Mouse (Mus musculus): Measurements from ENCODE around the gene C1qtnf6. TPM values are rescaled to one million over a fixed set of nuclear protein-coding genes. Genes with fewer than 3 reads are reported as not detected.

The C1qtnf6 gene
- total and polyA plus RNA-seq, 3 experiments, result 14.1 to 20.8 (median 17.0) TPM

- H3K79me2 ChIP-seq (replicated peaks; ENCODE audit: control insufficient read depth, insufficient read depth, low read length), result no peaks in the 10 kb centered on the region
- no peak for TF ChIP-seq CTCF (IDR thresholded peaks at IDR 0.05)
- TF ChIP-seq POLR2A (IDR thresholded peaks at IDR 0.05; ENCODE audit: insufficient read depth, low read depth, low read length), result no peak
- TF ChIP-seq EP300 (IDR thresholded peaks at IDR 0.05; ENCODE audit: insufficient read depth, low read depth, low read length), result no peak
- no peak for DNase-seq
- H3K4me3 ChIP-seq, result no peak overlapping the region
- no peaks in the 10 kb centered on the region for H3K27me3 ChIP-seq (ENCODE audit: control insufficient read depth, insufficient read depth, low read length)
- H3K27ac ChIP-seq, result no peak overlapping the region
- H3K36me3 ChIP-seq (ENCODE audit: control insufficient read depth, insufficient read depth, low read length), result no peaks in the 10 kb centered on the region
- WGBS, result 60% methylated on average over 4 of the region's 4 CpGs
- no peak overlapping the region for H3K9ac ChIP-seq (ENCODE audit: low read depth, low read length)
- intact Hi-C loops (cut with DNase I), result no loop called here
- H3K4me1 ChIP-seq (ENCODE audit: control insufficient read depth, insufficient read depth, low read length), result no peaks in the 10 kb centered on the region
Measured at GRCm38 (mm10) chr15:78487066-78487465, 44.1 kb downstream of the C1qtnf6 start.

- no peak for TF ChIP-seq POLR2A (IDR thresholded peaks at IDR 0.05; ENCODE audit: insufficient read depth, low read depth, low read length)
- no peak for TF ChIP-seq CTCF (IDR thresholded peaks at IDR 0.05)
- TF ChIP-seq EP300 (IDR thresholded peaks at IDR 0.05; ENCODE audit: insufficient read depth, low read depth, low read length), result no peak
- intact Hi-C loops (cut with DNase I), result no loop called here
Measured at GRCm38 (mm10) chr15:78486564-78486963, 44.7 kb downstream of the C1qtnf6 start.

GRCm38 (mm10) chr15:78483311-78483710 lies 47.9 kb downstream of the C1qtnf6 start:
- 75% methylated on average over 4 of the region's 4 CpGs for WGBS
- Histone ChIP-seq H3K27ac (no peak overlapping the region), H3K79me2 (replicated peaks; ENCODE audit: control insufficient read depth, insufficient read depth, low read length) (no peaks in the 10 kb centered on the region), H3K4me3 (no peak overlapping the region), H3K4me1 (ENCODE audit: control insufficient read depth, insufficient read depth, low read length) (no peaks in the 10 kb centered on the region), H3K27me3 (ENCODE audit: control insufficient read depth, insufficient read depth, low read length) (no peaks in the 10 kb centered on the region), H3K36me3 (ENCODE audit: control insufficient read depth, insufficient read depth, low read length) (no peaks in the 10 kb centered on the region), H3K9ac (ENCODE audit: low read depth, low read length) (no peak overlapping the region)
- no peak for TF ChIP-seq EP300 (IDR thresholded peaks at IDR 0.05; ENCODE audit: insufficient read depth, low read depth, low read length)
- no peak for TF ChIP-seq CTCF (IDR thresholded peaks at IDR 0.05)
- no peak for TF ChIP-seq POLR2A (IDR thresholded peaks at IDR 0.05; ENCODE audit: insufficient read depth, low read depth, low read length)
- DNase-seq, result no peak
- intact Hi-C loops (cut with DNase I), result no loop called here

More at GRCm38 (mm10) chr15:78486564-78486963, 44.7 kb downstream of the C1qtnf6 start:
- no peaks in the 10 kb centered on the region for H3K79me2 ChIP-seq (replicated peaks; ENCODE audit: control insufficient read depth, insufficient read depth, low read length)
- H3K36me3 ChIP-seq (ENCODE audit: control insufficient read depth, insufficient read depth, low read length), result no peaks in the 10 kb centered on the region
- H3K27ac ChIP-seq, result no peak overlapping the region
- no peaks in the 10 kb centered on the region for H3K27me3 ChIP-seq (ENCODE audit: control insufficient read depth, insufficient read depth, low read length)
- H3K9ac ChIP-seq (ENCODE audit: low read depth, low read length), result no peak overlapping the region
- WGBS, result 71% methylated on average over 1 of the region's 1 CpGs
- no peak for DNase-seq
- no peaks in the 10 kb centered on the region for H3K4me1 ChIP-seq (ENCODE audit: control insufficient read depth, insufficient read depth, low read length)
- H3K4me3 ChIP-seq, result no peak overlapping the region

- TF ChIP-seq CTCF (IDR thresholded peaks at IDR 0.05) (no peak), POLR2A (IDR thresholded peaks at IDR 0.05; ENCODE audit: insufficient read depth, low read depth, low read length) (no peak), EP300 (IDR thresholded peaks at IDR 0.05; ENCODE audit: insufficient read depth, low read depth, low read length) (no peak)
- intact Hi-C loops (cut with DNase I), result no loop called here
- Histone ChIP-seq H3K36me3 (ENCODE audit: control insufficient read depth, insufficient read depth, low read length) (no peaks in the 10 kb centered on the region), H3K27me3 (ENCODE audit: control insufficient read depth, insufficient read depth, low read length) (no peaks in the 10 kb centered on the region), H3K9ac (ENCODE audit: low read depth, low read length) (no peak overlapping the region), H3K27ac (no peak overlapping the region), H3K79me2 (replicated peaks; ENCODE audit: control insufficient read depth, insufficient read depth, low read length) (no peaks in the 10 kb centered on the region), H3K4me1 (ENCODE audit: control insufficient read depth, insufficient read depth, low read length) (no peaks in the 10 kb centered on the region), H3K4me3 (no peak overlapping the region)
- WGBS, result 77% methylated on average over 3 of the region's 3 CpGs
- DNase-seq, result no peak
Measured at GRCm38 (mm10) chr15:78482518-78482917, 48.7 kb downstream of the C1qtnf6 start.

GRCm38 (mm10) chr15:78481448-78482000 lies 49.7 kb downstream of the C1qtnf6 start:
- Histone ChIP-seq H3K27me3 (ENCODE audit: control insufficient read depth, insufficient read depth, low read length) (no peaks in the 10 kb centered on the region), H3K4me1 (ENCODE audit: control insufficient read depth, insufficient read depth, low read length) (no peaks in the 10 kb centered on the region), H3K27ac (no peak overlapping the region), H3K4me3 (no peak overlapping the region), H3K79me2 (replicated peaks; ENCODE audit: control insufficient read depth, insufficient read depth, low read length) (no peaks in the 10 kb centered on the region), H3K9ac (ENCODE audit: low read depth, low read length) (no peak overlapping the region), H3K36me3 (ENCODE audit: control insufficient read depth, insufficient read depth, low read length) (no peaks in the 10 kb centered on the region)
- intact Hi-C loops (cut with DNase I), result no loop called here
- TF ChIP-seq CTCF (IDR thresholded peaks at IDR 0.05) (peak; percentile 34), POLR2A (IDR thresholded peaks at IDR 0.05; ENCODE audit: insufficient read depth, low read depth, low read length) (no peak), EP300 (IDR thresholded peaks at IDR 0.05; ENCODE audit: insufficient read depth, low read depth, low read length) (no peak)
- WGBS, result 44% methylated on average over 9 of the region's 9 CpGs
- DNase-seq, result peak in 1 of 2 experiments; percentile 15

GRCm38 (mm10) chr15:78480991-78481390 lies 50.2 kb downstream of the C1qtnf6 start:
- H3K27ac ChIP-seq, result no peak overlapping the region
- intact Hi-C loops (cut with DNase I), result no loop called here
- no peak for DNase-seq
- 36% methylated on average over 2 of the region's 2 CpGs for WGBS
- H3K4me1 ChIP-seq (ENCODE audit: control insufficient read depth, insufficient read depth, low read length), result no peaks in the 10 kb centered on the region
- H3K36me3 ChIP-seq (ENCODE audit: control insufficient read depth, insufficient read depth, low read length), result no peaks in the 10 kb centered on the region
- TF ChIP-seq POLR2A (IDR thresholded peaks at IDR 0.05; ENCODE audit: insufficient read depth, low read depth, low read length), result no peak
- no peak for TF ChIP-seq EP300 (IDR thresholded peaks at IDR 0.05; ENCODE audit: insufficient read depth, low read depth, low read length)
- no peak for TF ChIP-seq CTCF (IDR thresholded peaks at IDR 0.05)
- H3K79me2 ChIP-seq (replicated peaks; ENCODE audit: control insufficient read depth, insufficient read depth, low read length), result no peaks in the 10 kb centered on the region
- H3K27me3 ChIP-seq (ENCODE audit: control insufficient read depth, insufficient read depth, low read length), result no peaks in the 10 kb centered on the region
- H3K4me3 ChIP-seq, result no peak overlapping the region
- no peak overlapping the region for H3K9ac ChIP-seq (ENCODE audit: low read depth, low read length)
